In genomic region chr16:44531239-44531797, GRCm38 (mm10) we compare ENCODE assay signal across 9 mouse cellular contexts. TPM values are rescaled to one million over a fixed set of nuclear protein-coding genes. Genes with fewer than 3 reads are reported as not detected.
DNase-seq lines count a peak whose midpoint lies in the region; ATAC-seq and TF ChIP-seq lines count a peak whose summit lies in the region.
"Had no signal": no experiment of that assay in that cellular context is flagged by ENCODE, and none has a peak within 500 bp of the region (broad histone marks: within the 10 kb centered on the region; RNA-seq: fewer than 3 reads in every experiment).

No protein-coding gene starts in this region.

- H3K9me3 ChIP-seq in kidney, embryonic 16.5 days (ENCODE audit: low read length), result no peaks in the 10 kb centered on the region
- H3K9me3 ChIP-seq in embryonic facial prominence, embryonic 14.5 days (ENCODE audit: control insufficient read depth, low read length), result no peaks in the 10 kb centered on the region
- no peaks in the 10 kb centered on the region for H3K9me3 ChIP-seq in hindbrain, embryonic 16.5 days (ENCODE audit: control insufficient read depth, low read length)
- no peaks in the 10 kb centered on the region for H3K9me3 ChIP-seq in neural tube, embryonic 12.5 days

- no peak for DNase-seq in kidney, postnatal 14 days
- DNase-seq in embryonic facial prominence, embryonic 14.5 days (ENCODE audit: low spot score), result no peak
- no peak for DNase-seq in frontal cortex, postnatal 14 days (ENCODE audit: low spot score in 2 of 2)
- no peak for DNase-seq in cerebellum, adult 18-20 months
- no peak for DNase-seq in gastrocnemius, adult 2 months

- intact Hi-C loops in gastrocnemius, adult 2 months (cut with DNase I), result no loop called here

- H3K27me3 ChIP-seq in kidney, embryonic 16.5 days (ENCODE audit: insufficient read depth, low read length), result no peaks in the 10 kb centered on the region
- no peaks in the 10 kb centered on the region for H3K27me3 ChIP-seq in embryonic facial prominence, embryonic 14.5 days (replicated peaks; ENCODE audit: control insufficient read depth, insufficient read depth, low read length)
- no peaks in the 10 kb centered on the region for H3K27me3 ChIP-seq in hindbrain, embryonic 16.5 days (replicated peaks; ENCODE audit: control insufficient read depth, insufficient read depth, low read length)
- no peaks in the 10 kb centered on the region for H3K27me3 ChIP-seq in neural tube, embryonic 12.5 days (replicated peaks)

- no peak for TF ChIP-seq CTCF in gastrocnemius, adult 2 months (IDR thresholded peaks at IDR 0.05)

- H3K4me3 ChIP-seq in kidney, embryonic 16.5 days (ENCODE audit: low read length), result peak overlapping the region; percentile 27
- peak overlapping the region; percentile 16; the same call in 1 of the 2 replicates for H3K4me3 ChIP-seq in embryonic facial prominence, embryonic 14.5 days (ENCODE audit: low read depth, low read length)
- H3K4me3 ChIP-seq in hindbrain, embryonic 16.5 days (ENCODE audit: low read length), result peak overlapping the region; percentile 36
- peak overlapping the region; percentile 13; the same call in 1 of the 2 replicates for H3K4me3 ChIP-seq in neural tube, embryonic 12.5 days
- no peak overlapping the region for H3K4me3 ChIP-seq in gastrocnemius, adult 2 months

- peak overlapping the region; percentile 51; the same call in 1 of the 2 replicates for H3K9ac ChIP-seq in kidney, embryonic 16.5 days (replicated peaks; ENCODE audit: low read length)
- peak overlapping the region; percentile 26; the same call in 1 of the 2 replicates for H3K9ac ChIP-seq in embryonic facial prominence, embryonic 14.5 days (ENCODE audit: low read depth, low read length)
- H3K9ac ChIP-seq in hindbrain, embryonic 16.5 days (ENCODE audit: low read depth, low read length), result peak overlapping the region; percentile 54
- no peak overlapping the region for H3K9ac ChIP-seq in neural tube, embryonic 12.5 days

- WGBS in kidney, embryonic 16.5 days, result 35% methylated on average over 12 of the region's 12 CpGs
- WGBS in embryonic facial prominence, embryonic 14.5 days, result 24% methylated on average over 12 of the region's 12 CpGs
- 10% methylated on average over 12 of the region's 12 CpGs for WGBS in hindbrain, embryonic 16.5 days
- WGBS in neural tube, embryonic 12.5 days, result 9% methylated on average over 12 of the region's 12 CpGs

- peak; percentile 5; the same call in 1 of the 2 replicates for ATAC-seq in kidney, embryonic 16.5 days (ENCODE audit: low FRiP score, low TSS enrichment)
- no peak for ATAC-seq in embryonic facial prominence, embryonic 14.5 days (ENCODE audit: low read depth)
- ATAC-seq in hindbrain, embryonic 16.5 days, result peak; percentile 12; the same call in 1 of the 2 replicates
- peak; percentile 28 for ATAC-seq in neural tube, embryonic 12.5 days (ENCODE audit: low FRiP score, low read depth)

- peak overlapping the region; percentile 54 for H3K4me2 ChIP-seq in kidney, embryonic 16.5 days (replicated peaks; ENCODE audit: low read depth, low read length)
- H3K4me2 ChIP-seq in embryonic facial prominence, embryonic 14.5 days (ENCODE audit: low read depth, low read length), result peak overlapping the region; percentile 49
- peak overlapping the region; percentile 58 for H3K4me2 ChIP-seq in hindbrain, embryonic 16.5 days (ENCODE audit: low read length)
- peak overlapping the region; percentile 51 for H3K4me2 ChIP-seq in neural tube, embryonic 12.5 days (replicated peaks)

- H3K27ac ChIP-seq in kidney, embryonic 16.5 days (ENCODE audit: low read length), result peak overlapping the region; percentile 40; the same call in 1 of the 2 replicates
- H3K27ac ChIP-seq in embryonic facial prominence, embryonic 14.5 days (replicated peaks; ENCODE audit: low read depth, low read length), result peak overlapping the region; percentile 54
- peak overlapping the region; percentile 79 for H3K27ac ChIP-seq in hindbrain, embryonic 16.5 days (ENCODE audit: low read depth, low read length)
- H3K27ac ChIP-seq in neural tube, embryonic 12.5 days, result peak overlapping the region; percentile 60
- no peak overlapping the region for H3K27ac ChIP-seq in gastrocnemius, adult 2 months

- peaks cover 73% of the 10 kb centered on the region for H3K4me1 ChIP-seq in kidney, embryonic 16.5 days (ENCODE audit: insufficient read depth, low read length)
- H3K4me1 ChIP-seq in embryonic facial prominence, embryonic 14.5 days (ENCODE audit: control insufficient read depth, insufficient read depth, low read length), result peaks cover 70% of the 10 kb centered on the region
- peaks cover 47% of the 10 kb centered on the region for H3K4me1 ChIP-seq in hindbrain, embryonic 16.5 days (ENCODE audit: control insufficient read depth, insufficient read depth, low read depth, low read length)
- peaks cover 77% of the 10 kb centered on the region for H3K4me1 ChIP-seq in neural tube, embryonic 12.5 days

- H3K36me3 ChIP-seq in kidney, embryonic 16.5 days (ENCODE audit: insufficient read depth, low read length), result peaks cover 7% of the 10 kb centered on the region; the same call in 1 of the 2 replicates
- H3K36me3 ChIP-seq in embryonic facial prominence, embryonic 14.5 days (ENCODE audit: control insufficient read depth, insufficient read depth, low read length), result peaks cover 16% of the 10 kb centered on the region
- no peaks in the 10 kb centered on the region for H3K36me3 ChIP-seq in hindbrain, embryonic 16.5 days (ENCODE audit: control insufficient read depth, insufficient read depth, low read length)
- peaks cover 7% of the 10 kb centered on the region for H3K36me3 ChIP-seq in neural tube, embryonic 12.5 days

RNA-seq across cellular contexts. Expression of gene Boc, which starts 27.4 kb away (rescaled TPM):
- 23.2 and 24.0 TPM in 2 replicates for polyA plus RNA-seq in kidney, embryonic 16.5 days (2015; fragmentation: Nextera tagmentation; extraction: Ambion mirVana)
- 34.8 and 43.6 TPM in 2 replicates for polyA plus RNA-seq in embryonic facial prominence, embryonic 14.5 days (2014; fragmentation: Nextera tagmentation; extraction: Ambion mirVana)
- 12.1 and 16.4 TPM in 2 replicates for polyA plus RNA-seq in hindbrain, embryonic 16.5 days (2015; fragmentation: Nextera tagmentation; extraction: Ambion mirVana)
- polyA plus RNA-seq in neural tube, embryonic 12.5 days (2016; fragmentation: Nextera tagmentation; extraction: Ambion mirVana), result 32.1 and 34.3 TPM in 2 replicates
- 1 to 10 TPM; 2.6 to 5.0 TPM for total RNA-seq in gastrocnemius, adult 2 months (2021)
- total RNA-seq: MEL had no signal
